Mouse (Mus musculus): ENCODE results near the gene Ceacam19. TPM values are rescaled to one million over a fixed set of nuclear protein-coding genes. Genes with fewer than 3 reads are reported as not detected.

The Ceacam19 gene
- polyA plus RNA-seq, 1 experiment = not detected

DNA sequence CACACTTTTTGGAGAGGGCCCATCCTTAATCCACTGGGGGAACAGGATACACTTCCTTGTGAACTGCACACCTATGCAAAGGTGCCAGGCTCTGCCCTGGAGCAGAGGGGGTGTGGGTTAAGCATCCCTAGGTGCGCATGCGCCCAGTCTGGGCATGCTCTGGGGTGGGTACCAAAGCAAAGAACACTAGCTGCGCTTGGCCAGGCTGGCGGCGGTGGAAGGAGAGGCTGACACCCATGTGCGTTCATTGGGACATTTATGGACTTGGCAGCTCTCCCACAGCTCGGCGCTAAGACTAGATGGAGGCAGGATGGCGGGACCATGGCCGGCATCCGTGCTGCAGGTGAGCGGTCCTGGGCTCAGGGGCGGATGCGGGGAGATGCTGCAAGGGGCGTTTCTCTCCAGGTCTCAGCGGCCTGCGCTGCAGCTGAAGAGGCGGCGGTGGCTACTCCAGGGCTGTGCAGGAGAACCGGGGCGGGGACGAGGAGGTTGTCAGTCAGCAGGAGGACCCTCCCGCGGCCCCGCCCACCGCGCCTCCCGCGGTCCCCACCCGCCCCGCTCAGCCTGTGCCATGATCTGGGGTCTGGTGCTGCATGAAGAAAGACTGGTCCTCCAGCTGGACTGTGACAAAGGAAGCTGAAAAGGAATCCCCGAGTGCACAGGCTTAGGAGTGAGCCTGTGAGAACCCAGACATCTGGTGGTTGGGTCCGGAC lies 35.8 kb downstream of the Ceacam19 start, which contains the start of gene Gm19345:
Gene Gm19345 (plus strand): TSS at position 146 of the 713 bp plus-strand sequence.
- H3K4me1 ChIP-seq (ENCODE audit: control insufficient read depth, insufficient read depth, insufficient read length, low read length) = peaks cover 4% of the 10 kb centered on the region
- 5% methylated on average over 32 of the region's 33 CpGs for WGBS
- H3K27me3 ChIP-seq (ENCODE audit: control insufficient read depth, insufficient read depth, low read length) = no peaks in the 10 kb centered on the region
- no peaks in the 10 kb centered on the region for H3K36me3 ChIP-seq (ENCODE audit: control insufficient read depth, insufficient read depth, low read length)
- H3K4me3 ChIP-seq (ENCODE audit: low read depth, low read length) = peak within 1 kb of the TSS; percentile 28
- no peak within 1 kb of the TSS for H3K27ac ChIP-seq (ENCODE audit: insufficient read depth, low read depth, low read length)
- TF ChIP-seq CTCF (IDR thresholded peaks at IDR 0.05; ENCODE audit: extremely low read depth, insufficient read length, insufficient replicate concordance, low read depth, low read length) (no peak), POLR2A (IDR thresholded peaks at IDR 0.05; ENCODE audit: low read depth, low read length) (no peak)

DNA sequence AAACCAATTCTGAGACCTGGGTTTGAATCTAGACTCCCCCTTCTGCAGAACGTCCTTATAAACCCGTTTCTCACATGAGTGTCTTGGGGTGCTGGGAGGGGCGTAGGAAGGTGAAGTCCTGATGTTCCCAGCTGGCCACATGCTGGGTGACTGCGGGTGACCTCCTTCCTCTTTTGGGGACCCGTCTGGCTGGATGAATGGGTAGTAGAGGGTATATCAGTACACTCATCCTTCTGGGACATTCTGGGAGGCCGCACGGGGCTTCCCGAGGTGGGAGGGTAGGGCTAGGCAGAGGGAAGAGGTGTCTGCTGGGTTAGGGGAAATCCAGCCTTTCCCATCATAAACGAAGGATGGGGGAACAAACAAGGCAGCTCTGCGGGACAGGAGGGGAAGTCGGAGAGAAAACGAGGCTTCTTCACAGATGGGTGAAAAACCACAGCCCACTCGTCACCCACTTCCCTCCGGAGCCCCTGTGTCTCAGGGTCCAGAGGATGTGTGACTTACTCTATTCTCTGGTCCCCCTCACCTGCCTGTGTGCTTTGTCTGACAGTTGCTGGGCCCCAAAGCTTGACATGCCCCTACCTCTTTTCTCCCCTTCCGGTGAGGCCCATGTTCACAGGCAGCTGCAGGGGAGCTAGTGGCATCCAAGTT lies 43.1 kb downstream of the Ceacam19 start:
- Histone ChIP-seq H3K27ac (ENCODE audit: insufficient read depth, low read depth, low read length) (no peak overlapping the region), H3K36me3 (ENCODE audit: control insufficient read depth, insufficient read depth, low read length) (no peaks in the 10 kb centered on the region), H3K4me3 (ENCODE audit: low read depth, low read length) (no peak overlapping the region), H3K27me3 (ENCODE audit: control insufficient read depth, insufficient read depth, low read length) (no peaks in the 10 kb centered on the region), H3K4me1 (ENCODE audit: control insufficient read depth, insufficient read depth, insufficient read length, low read length) (peaks cover 21% of the 10 kb centered on the region; the same call in 1 of the 2 replicates)
- WGBS = 74% methylated on average over 15 of the region's 15 CpGs
- TF ChIP-seq POLR2A (IDR thresholded peaks at IDR 0.05; ENCODE audit: low read depth, low read length) = no peak

DNA sequence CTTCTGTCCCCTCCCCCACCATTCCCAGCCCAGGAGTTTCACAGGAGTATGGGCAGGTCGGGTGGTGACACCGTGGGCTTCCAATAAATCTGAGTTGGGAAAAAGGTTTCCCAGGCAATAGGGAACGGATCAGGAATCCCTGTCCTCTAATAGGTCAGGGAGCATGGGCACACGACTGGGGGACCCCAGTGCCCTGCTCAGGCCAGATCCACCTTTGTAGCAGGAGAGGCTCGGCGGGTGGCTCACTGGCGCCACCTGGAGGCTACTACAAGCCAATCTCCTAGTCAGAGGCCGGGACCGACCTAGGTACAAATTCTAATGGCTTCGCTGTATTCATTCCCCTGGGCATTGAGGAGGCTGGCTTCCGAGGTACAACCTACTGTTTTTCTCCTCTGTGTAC lies 44.2 kb downstream of the Ceacam19 start:
- TF ChIP-seq CTCF (IDR thresholded peaks at IDR 0.05; ENCODE audit: extremely low read depth, insufficient read length, insufficient replicate concordance, low read depth, low read length) = peak; percentile 91
- TF ChIP-seq POLR2A (IDR thresholded peaks at IDR 0.05; ENCODE audit: low read depth, low read length) = no peak
- peaks cover 23% of the 10 kb centered on the region; the same call in 1 of the 2 replicates for H3K4me1 ChIP-seq (ENCODE audit: control insufficient read depth, insufficient read depth, insufficient read length, low read length)

DNA sequence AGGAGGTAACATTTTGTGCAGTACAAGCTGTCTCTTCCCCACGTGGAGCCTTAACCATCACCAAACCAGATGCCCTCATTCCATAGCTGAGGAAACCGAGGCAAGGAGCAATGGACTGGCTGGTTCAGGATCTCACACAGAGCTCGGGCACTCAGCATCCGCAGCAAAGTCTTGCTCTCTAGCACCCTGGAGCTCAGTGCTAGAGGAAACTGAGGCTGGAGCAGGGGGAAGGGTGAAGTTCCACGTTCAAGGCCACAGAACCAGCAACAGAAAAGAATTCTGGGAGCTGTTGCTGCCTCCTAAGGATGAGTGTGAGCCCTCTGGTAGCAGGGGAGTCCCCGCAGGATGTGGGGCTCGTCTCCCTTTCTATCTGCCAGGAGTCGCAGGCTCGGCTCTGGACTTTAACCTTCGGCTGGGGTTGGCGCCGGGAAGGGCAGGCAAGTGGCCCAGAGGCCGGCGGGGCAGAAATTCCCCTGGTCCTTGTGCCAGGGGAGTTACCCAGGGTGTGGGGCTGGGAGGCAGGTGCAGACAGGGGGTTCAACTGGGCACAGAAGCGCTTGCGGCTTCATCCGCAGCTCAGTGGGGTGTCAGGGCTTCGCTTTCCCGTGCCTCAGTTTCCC lies 44.8 kb downstream of the Ceacam19 start:
- H3K36me3 ChIP-seq (ENCODE audit: control insufficient read depth, insufficient read depth, low read length) = no peaks in the 10 kb centered on the region
- H3K27me3 ChIP-seq (ENCODE audit: control insufficient read depth, insufficient read depth, low read length) = no peaks in the 10 kb centered on the region
- H3K4me1 ChIP-seq (ENCODE audit: control insufficient read depth, insufficient read depth, insufficient read length, low read length) = peaks cover 23% of the 10 kb centered on the region; the same call in 1 of the 2 replicates
- H3K27ac ChIP-seq (ENCODE audit: insufficient read depth, low read depth, low read length) = peak overlapping the region; percentile 97
- no peak for TF ChIP-seq CTCF (IDR thresholded peaks at IDR 0.05; ENCODE audit: extremely low read depth, insufficient read length, insufficient replicate concordance, low read depth, low read length)
- TF ChIP-seq POLR2A (IDR thresholded peaks at IDR 0.05; ENCODE audit: low read depth, low read length) = peak; percentile 55; the same call in 1 of the 2 replicates
- 15% methylated on average over 19 of the region's 19 CpGs for WGBS
- peak overlapping the region; percentile 36 for H3K4me3 ChIP-seq (ENCODE audit: low read depth, low read length)

More for the DNA sequence above, 44.2 kb downstream of the Ceacam19 start:
- Histone ChIP-seq H3K36me3 (ENCODE audit: control insufficient read depth, insufficient read depth, low read length) (no peaks in the 10 kb centered on the region), H3K27me3 (ENCODE audit: control insufficient read depth, insufficient read depth, low read length) (no peaks in the 10 kb centered on the region), H3K4me3 (ENCODE audit: low read depth, low read length) (peak overlapping the region; percentile 14), H3K27ac (ENCODE audit: insufficient read depth, low read depth, low read length) (peak overlapping the region; percentile 97)
- 3% methylated on average over 11 of the region's 11 CpGs for WGBS

DNA sequence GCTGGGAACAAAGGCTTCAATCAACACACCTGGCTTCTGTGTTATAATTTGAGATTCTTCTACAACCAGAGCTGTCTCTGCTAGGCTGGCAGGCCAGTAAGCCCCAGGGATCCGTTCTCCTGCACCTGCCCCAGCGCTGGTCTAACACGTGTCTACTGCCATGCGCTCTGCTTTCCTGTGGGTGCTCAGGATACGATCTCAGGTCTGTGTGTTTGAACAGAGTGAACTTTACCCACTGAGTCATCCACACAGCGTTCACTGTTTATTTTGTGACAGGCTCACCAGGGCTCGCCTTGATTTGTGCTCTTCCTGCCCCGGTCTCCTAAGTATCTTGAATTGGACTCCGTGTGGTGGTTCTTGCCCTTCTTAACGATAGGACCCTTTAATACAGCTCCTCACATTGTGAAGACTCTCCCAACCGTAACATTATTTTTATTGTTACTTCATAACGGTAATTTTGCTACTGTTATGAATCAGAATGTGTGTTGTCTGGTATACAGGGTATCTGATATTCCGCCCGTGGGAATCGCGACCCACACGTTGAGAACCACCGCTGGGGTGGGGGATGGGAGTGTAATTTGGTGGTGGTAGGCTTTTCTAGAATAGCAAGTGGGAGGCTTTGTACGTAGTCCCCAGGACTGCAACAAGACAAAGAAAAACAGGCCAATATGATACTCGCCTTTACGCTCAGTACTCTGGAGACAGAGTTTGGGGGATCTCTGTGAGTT lies 45.9 kb downstream of the Ceacam19 start:
- Histone ChIP-seq H3K36me3 (ENCODE audit: control insufficient read depth, insufficient read depth, low read length) (no peaks in the 10 kb centered on the region), H3K27ac (ENCODE audit: insufficient read depth, low read depth, low read length) (peak overlapping the region; percentile 97), H3K4me1 (ENCODE audit: control insufficient read depth, insufficient read depth, insufficient read length, low read length) (peaks cover 25% of the 10 kb centered on the region; the same call in 1 of the 2 replicates), H3K4me3 (ENCODE audit: low read depth, low read length) (no peak overlapping the region), H3K27me3 (ENCODE audit: control insufficient read depth, insufficient read depth, low read length) (no peaks in the 10 kb centered on the region)
- WGBS = 31% methylated on average over 21 of the region's 21 CpGs
- TF ChIP-seq CTCF (IDR thresholded peaks at IDR 0.05; ENCODE audit: extremely low read depth, insufficient read length, insufficient replicate concordance, low read depth, low read length) (no peak), POLR2A (IDR thresholded peaks at IDR 0.05; ENCODE audit: low read depth, low read length) (no peak)

DNA sequence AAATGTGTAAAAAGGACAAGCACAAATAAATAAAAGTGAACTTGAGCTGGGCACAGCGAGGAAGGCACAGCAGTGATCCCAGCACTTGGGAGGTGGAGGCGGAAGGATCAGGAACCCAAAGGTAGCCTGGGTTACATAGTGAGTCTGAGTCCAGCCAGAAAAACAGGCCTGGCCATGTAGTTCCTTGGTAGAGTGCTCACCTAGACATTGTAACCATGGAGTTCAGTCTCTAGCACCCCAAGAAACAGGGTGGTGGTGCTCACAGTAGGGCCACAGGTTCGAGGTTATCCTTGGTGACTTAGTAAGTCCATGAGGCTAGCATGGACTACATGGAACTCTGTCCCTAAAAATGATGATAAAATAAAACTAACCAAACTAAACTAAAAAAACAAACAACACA lies 46.8 kb downstream of the Ceacam19 start:
- peak overlapping the region; percentile 94 for H3K27ac ChIP-seq (ENCODE audit: insufficient read depth, low read depth, low read length)
- H3K36me3 ChIP-seq (ENCODE audit: control insufficient read depth, insufficient read depth, low read length) = no peaks in the 10 kb centered on the region
- 81% methylated on average over 3 of the region's 3 CpGs for WGBS
- no peaks in the 10 kb centered on the region for H3K27me3 ChIP-seq (ENCODE audit: control insufficient read depth, insufficient read depth, low read length)
- no peak overlapping the region for H3K4me3 ChIP-seq (ENCODE audit: low read depth, low read length)
- H3K4me1 ChIP-seq (ENCODE audit: control insufficient read depth, insufficient read depth, insufficient read length, low read length) = peaks cover 31% of the 10 kb centered on the region; the same call in 1 of the 2 replicates
- TF ChIP-seq POLR2A (IDR thresholded peaks at IDR 0.05; ENCODE audit: low read depth, low read length) (no peak), CTCF (IDR thresholded peaks at IDR 0.05; ENCODE audit: extremely low read depth, insufficient read length, insufficient replicate concordance, low read depth, low read length) (no peak)
